Mouse (Mus musculus) embryo, embryonic 9.5 days (tissue): Measurements from ENCODE around the gene Krtap6-1.
"Not testable (repeated sequence)": the region's sequence is repeated elsewhere in the genome, so short reads cannot be mapped to it uniquely, and the experiment has no call there.

Experiments
- DNase-seq: peaks from one replicate; pipeline ENCODE4 v3.0.0-alpha.2; 2017; ENCODE audit errors: extremely low spot score

The Krtap6-1 gene

GRCm38 (mm10) chr16:89031399-89031798 is at the start of gene Krtap6-1:
Gene Krtap6-1 (plus strand): TSS chr16:89031699.
- DNase-seq: not testable (repeated sequence)

GRCm38 (mm10) chr16:89010659-89011058 is 20.8 kb upstream of the Krtap6-1 start, which contains the start of gene Krtap22-2:
Gene Krtap22-2 (minus strand): TSS chr16:89010759.
- no peak for DNase-seq

GRCm38 (mm10) chr16:89013973-89014372 is 17.5 kb upstream of the Krtap6-1 start:
- no peak for DNase-seq

GRCm38 (mm10) chr16:89014984-89015383 is 16.5 kb upstream of the Krtap6-1 start, which contains the start of gene Gm10229:
Gene Gm10229 (plus strand): TSS chr16:89015284.
- not testable (repeated sequence) for DNase-seq

- DNase-seq: not testable (repeated sequence)
These were observed 9.9 kb downstream of the Krtap6-1 start, which contains the start of gene Gm10228 for GRCm38 (mm10) chr16:89041372-89041771. Gene Gm10228 (minus strand): TSS chr16:89041472.

- no peak for DNase-seq
These were observed 16.3 kb downstream of the Krtap6-1 start, which contains the start of gene Krtap6-5 for GRCm38 (mm10) chr16:89047783-89048182. Gene Krtap6-5 (minus strand): TSS chr16:89047883.

GRCm38 (mm10) chr16:89063902-89064301 is 32.4 kb downstream of the Krtap6-1 start, which contains the start of gene 1110025L11Rik:
Gene 1110025L11Rik (minus strand): TSS chr16:89064002.
- DNase-seq: not testable (repeated sequence)

- not testable (repeated sequence) for DNase-seq
These were observed 39.5 kb downstream of the Krtap6-1 start for GRCm38 (mm10) chr16:89071041-89071440.
